In genomic region chr2:162657541-162657940, GRCm38 (mm10) we compare ENCODE assay signal across 32 mouse cellular contexts. TPM values are rescaled to one million over a fixed set of nuclear protein-coding genes. Genes with fewer than 3 reads are reported as not detected.
DNase-seq lines count a peak whose midpoint lies in the region; ATAC-seq and TF ChIP-seq lines count a peak whose summit lies in the region.
"Had no signal": no experiment of that assay in that cellular context is flagged by ENCODE, and none has a peak within 500 bp of the region (broad histone marks: within the 10 kb centered on the region; RNA-seq: fewer than 3 reads in every experiment).

No protein-coding gene starts in this region.

- H3K27me3 ChIP-seq in forebrain, embryonic 16.5 days (replicated peaks; ENCODE audit: control insufficient read depth, insufficient read depth, low read length) = peaks cover 22% of the 10 kb centered on the region
- H3K27me3 ChIP-seq in forebrain, embryonic 11.5 days (ENCODE audit: control insufficient read depth, insufficient read depth, low read length) = peaks cover 34% of the 10 kb centered on the region
- no peaks in the 10 kb centered on the region for H3K27me3 ChIP-seq in midbrain, embryonic 16.5 days (ENCODE audit: control insufficient read depth, insufficient read depth, low read depth, low read length)

- no peak overlapping the region for H3K27ac ChIP-seq in forebrain, embryonic 16.5 days (ENCODE audit: low read length)
- H3K27ac ChIP-seq in forebrain, embryonic 11.5 days (ENCODE audit: low read depth, low read length) = no peak overlapping the region
- H3K27ac ChIP-seq in layer of hippocampus, adult 2 months = peak overlapping the region; percentile 11; the same call in 1 of the 2 replicates
- H3K27ac ChIP-seq in cortical plate, adult 2 months (ENCODE audit: insufficient read depth, low read length) = no peak overlapping the region
- peak overlapping the region; percentile 35; the same call in 1 of the 2 replicates for H3K27ac ChIP-seq in midbrain, embryonic 16.5 days (ENCODE audit: low read length)
- H3K27ac ChIP-seq: embryonic facial prominence, embryonic 13.5 days; kidney, postnatal 0 days; limb, embryonic 12.5 days; liver, embryonic 15.5 days; neural tube, embryonic 12.5 days had no signal

- DNase-seq in forebrain, embryonic 11.5 days (ENCODE audit: low spot score) = no peak
- DNase-seq in layer of hippocampus, adult 2 months (ENCODE audit: low spot score in 2 of 2) = no peak
- DNase-seq in layer of hippocampus, adult 18-20 months (ENCODE audit: low spot score in 2 of 2) = no peak
- DNase-seq in urinary bladder, postnatal 4 days (ENCODE audit: low spot score in 2 of 2) = no peak
- no peak for DNase-seq in frontal cortex, postnatal 25 days (ENCODE audit: low spot score in 2 of 2)
- DNase-seq: adrenal gland, postnatal 14 days; cerebellum, adult 11-12 months; cerebellum, adult 9-11 months; gastrocnemius, postnatal 14 days; heart, postnatal 14 days; kidney, adult 8-10 months; kidney, postnatal 4 days; layer of hippocampus, adult 9-11 months; lung, embryonic 14.5 days; lung, postnatal 14 days; retina, postnatal 1 day; right cerebral cortex, postnatal 25 days; spleen, adult 18-20 months; thymus, adult 2 months; thymus, postnatal 36 days had no signal

- no peak overlapping the region for H3K4me3 ChIP-seq in forebrain, embryonic 16.5 days (replicated peaks; ENCODE audit: low read length)
- H3K4me3 ChIP-seq in forebrain, embryonic 11.5 days (ENCODE audit: low read depth, low read length) = no peak overlapping the region
- peak overlapping the region; percentile 57; the same call in 1 of the 2 replicates for H3K4me3 ChIP-seq in layer of hippocampus, adult 2 months
- H3K4me3 ChIP-seq in cortical plate, adult 2 months (ENCODE audit: insufficient read depth, low read length) = peak overlapping the region; percentile 5; the same call in 1 of the 2 replicates
- peak overlapping the region; percentile 83 for H3K4me3 ChIP-seq in midbrain, embryonic 16.5 days (ENCODE audit: low read depth, low read length)
- H3K4me3 ChIP-seq: embryonic facial prominence, embryonic 13.5 days; limb, embryonic 12.5 days; liver, embryonic 15.5 days; neural tube, embryonic 12.5 days had no signal

- peaks cover 29% of the 10 kb centered on the region for H3K4me1 ChIP-seq in forebrain, embryonic 16.5 days (replicated peaks; ENCODE audit: control insufficient read depth, insufficient read depth, low read length)
- peaks cover 9% of the 10 kb centered on the region for H3K4me1 ChIP-seq in forebrain, embryonic 11.5 days (replicated peaks; ENCODE audit: control insufficient read depth, insufficient read depth, low read length)
- H3K4me1 ChIP-seq in cortical plate, adult 2 months (ENCODE audit: control insufficient read depth, insufficient read depth, low read length) = peaks cover 5% of the 10 kb centered on the region; the same call in 1 of the 2 replicates
- H3K4me1 ChIP-seq in midbrain, embryonic 16.5 days (ENCODE audit: control insufficient read depth, insufficient read depth, low read length) = peaks cover 27% of the 10 kb centered on the region
- H3K4me1 ChIP-seq: liver, embryonic 15.5 days had no signal

- H3K9ac ChIP-seq in forebrain, embryonic 16.5 days (replicated peaks; ENCODE audit: low read depth, low read length) = no peak overlapping the region
- H3K9ac ChIP-seq in forebrain, embryonic 11.5 days (ENCODE audit: low read length) = no peak overlapping the region
- H3K9ac ChIP-seq in midbrain, embryonic 16.5 days (ENCODE audit: low read depth, low read length) = no peak overlapping the region
- H3K9ac ChIP-seq: embryonic facial prominence, embryonic 13.5 days; limb, embryonic 12.5 days; liver, embryonic 15.5 days; lung, embryonic 14.5 days; neural tube, embryonic 12.5 days had no signal

- TF ChIP-seq CTCF in layer of hippocampus, adult 2 months (conservative IDR thresholded peaks at IDR 0.05) = no peak
- TF ChIP-seq CTCF in cortical plate, adult 2 months (IDR thresholded peaks at IDR 0.05; ENCODE audit: extremely low read depth, insufficient read depth, low read length) = no peak

- WGBS in forebrain, embryonic 16.5 days = 43% methylated on average over 7 of the region's 7 CpGs
- 74% methylated on average over 7 of the region's 7 CpGs for WGBS in forebrain, embryonic 11.5 days
- WGBS in midbrain, embryonic 16.5 days = 24% methylated on average over 7 of the region's 7 CpGs

- no peaks in the 10 kb centered on the region for H3K36me3 ChIP-seq in forebrain, embryonic 16.5 days (ENCODE audit: control insufficient read depth, insufficient read depth)
- H3K36me3 ChIP-seq in forebrain, embryonic 11.5 days (ENCODE audit: control insufficient read depth, insufficient read depth, low read length) = no peaks in the 10 kb centered on the region
- H3K36me3 ChIP-seq in midbrain, embryonic 16.5 days (ENCODE audit: control insufficient read depth, insufficient read depth, low read length) = no peaks in the 10 kb centered on the region
- H3K36me3 ChIP-seq: embryonic facial prominence, embryonic 13.5 days; limb, embryonic 12.5 days; liver, embryonic 15.5 days; neural tube, embryonic 12.5 days had no signal

- H3K9me3 ChIP-seq in forebrain, embryonic 16.5 days (ENCODE audit: control insufficient read depth, low read length) = no peaks in the 10 kb centered on the region
- no peaks in the 10 kb centered on the region for H3K9me3 ChIP-seq in forebrain, embryonic 11.5 days (ENCODE audit: control insufficient read depth, low read length)
- no peaks in the 10 kb centered on the region for H3K9me3 ChIP-seq in midbrain, embryonic 16.5 days (replicated peaks; ENCODE audit: control insufficient read depth, low read length, poor library complexity, severe bottlenecking)
- H3K9me3 ChIP-seq: embryonic facial prominence, embryonic 13.5 days; limb, embryonic 12.5 days; liver, embryonic 15.5 days; neural tube, embryonic 12.5 days had no signal

- no peak for ATAC-seq in forebrain, embryonic 16.5 days
- ATAC-seq in forebrain, embryonic 11.5 days (replicated peaks; ENCODE audit: low FRiP score) = no peak
- peak; percentile 57; the same call in 1 of the 2 replicates for ATAC-seq in midbrain, embryonic 16.5 days
- ATAC-seq: intestine, embryonic 16.5 days; Patski had no signal

- peak overlapping the region; percentile 53 for H3K4me2 ChIP-seq in forebrain, embryonic 16.5 days (ENCODE audit: low read length)
- no peak overlapping the region for H3K4me2 ChIP-seq in forebrain, embryonic 11.5 days (ENCODE audit: low read depth, low read length, severe bottlenecking)
- peak overlapping the region; percentile 87 for H3K4me2 ChIP-seq in midbrain, embryonic 16.5 days (ENCODE audit: low read length)
- H3K4me2 ChIP-seq: embryonic facial prominence, embryonic 13.5 days; liver, embryonic 15.5 days; lung, embryonic 14.5 days; neural tube, embryonic 12.5 days had no signal

- no peak for TF ChIP-seq POLR2A in cortical plate, adult 2 months (IDR thresholded peaks at IDR 0.05; ENCODE audit: extremely low read depth, insufficient read depth, low read length)

RNA-seq across cellular contexts. Expression of gene Ptprt, which starts 3.4 kb away (rescaled TPM):
- 7.9 and 8.1 TPM in 2 replicates for polyA plus RNA-seq in forebrain, embryonic 16.5 days (2015; fragmentation: Nextera tagmentation; extraction: Ambion mirVana)
- 1.2 and 1.8 TPM in 2 replicates for polyA plus RNA-seq in forebrain, embryonic 11.5 days (2014; fragmentation: Nextera tagmentation; extraction: Ambion mirVana)
- total RNA-seq in layer of hippocampus, adult 2 months (2021) = 10 to 100 TPM; 49.0 to 49.5 TPM
- 10 to 100 TPM; 49.0 to 53.2 TPM for total RNA-seq in layer of hippocampus, adult 18-20 months (2021)
- polyA plus RNA-seq in cortical plate, adult 2 months (2012; rRNA removed) = 22.9 and 24.0 TPM in 2 replicates
- polyA plus RNA-seq in midbrain, embryonic 16.5 days (2015; fragmentation: Nextera tagmentation; extraction: Ambion mirVana) = 11.7 and 12.4 TPM in 2 replicates
- total RNA-seq: granulocyte monocyte progenitor cell, adult 5-6 weeks; MEL had no signal

Comparison
In these comparisons a context has a peak if more than half of its experiments do, and no peak if none do; other contexts are left out.
1. H3K27ac ChIP-seq: peak in layer of hippocampus, adult 2 months (single experiment) and midbrain, embryonic 16.5 days (single experiment); none in forebrain, embryonic 16.5 days (single experiment), forebrain, embryonic 11.5 days (single experiment) and cortical plate, adult 2 months (single experiment).
2. H3K4me3 ChIP-seq: peak in layer of hippocampus, adult 2 months (single experiment), cortical plate, adult 2 months (single experiment) and midbrain, embryonic 16.5 days (single experiment); none in forebrain, embryonic 16.5 days (single experiment) and forebrain, embryonic 11.5 days (single experiment).